Mouse (Mus musculus) bone marrow, adult 2 months (tissue): ENCODE results near the gene Abhd5. TPM values are rescaled to one million over a fixed set of nuclear protein-coding genes. Genes with fewer than 3 reads are reported as not detected.

Source experiments
- H3K27ac ChIP-seq: fragments of 200-500 bp; 2 replicates; pipeline ENCODE4 v1.5.1; 2012; ENCODE audit warnings: low read depth, mild to moderate bottlenecking, control low read depth, inconsistent platforms, low read length; ENCODE audit not compliant: control insufficient read depth, poor library complexity, insufficient read depth
- H3K4me1 ChIP-seq: fragments of 200-500 bp; 2 replicates; pipeline ENCODE4 v1.6.1; 2011; ENCODE audit warnings: low read length; ENCODE audit not compliant: control insufficient read depth, insufficient read depth
- H3K4me3 ChIP-seq: fragments of 200-500 bp; replicated peaks from 2 replicates; pipeline ENCODE3; 2011; ENCODE audit warnings: mild to moderate bottlenecking, low read depth, low read length, control low read depth; ENCODE audit not compliant: control insufficient read depth
- CTCF ChIP-seq: fragments of 200-500 bp; IDR thresholded peaks from 2 replicates; pipeline ENCODE4 v1.5.1; 2011; ENCODE audit warnings: low read length, control low read depth; ENCODE audit not compliant: control insufficient read depth, insufficient read depth
- POLR2A ChIP-seq: fragments of 200-500 bp; IDR thresholded peaks from 2 replicates; pipeline ENCODE4 v1.6.1; 2011; ENCODE audit warnings: low read depth, mild to moderate bottlenecking, control low read depth, low read length, borderline replicate concordance; ENCODE audit not compliant: control insufficient read depth
- WGBS: fragments of 180-500 bp; shearing (Covaris S2); methylation state at CpG from one replicate; pipeline ENCODE4 v1.1.7; 2018; 5-methylcytosine and 5-hydroxymethylcytosine counted together
- polyA plus RNA-seq: library from polyadenylated mRNA; stranded (reverse); fragments of >200 nt; gene quantifications from 2 replicates; pipeline ENCODE4 v1.2.4, GENCODE M21; 2011; ENCODE audit warnings: low replicate concordance; ENCODE audit not compliant: missing spikeins, insufficient read depth, insufficient read length

Abhd5 gene
- polyA plus RNA-seq, 1 experiment, result 24.3 TPM

GRCm38 (mm10) chr9:122350396-122351130, 845 bp upstream of the Abhd5 start:
- H3K27ac ChIP-seq, result peak overlapping the region; percentile 88
- H3K4me3 ChIP-seq, result no peak overlapping the region
- WGBS, result 53% methylated on average over 7 of the region's 7 CpGs
- peaks cover 3% of the 10 kb centered on the region for H3K4me1 ChIP-seq
- TF ChIP-seq CTCF (no peak), POLR2A (no peak)

GRCm38 (mm10) chr9:122352025-122352392, 601 bp downstream of the Abhd5 start:
- peaks cover 3% of the 10 kb centered on the region for H3K4me1 ChIP-seq
- TF ChIP-seq POLR2A (no peak), CTCF (no peak)
- peak overlapping the region; percentile 88 for H3K27ac ChIP-seq
- H3K4me3 ChIP-seq, result peak overlapping the region; percentile 77
- under 1% methylated on average over 30 of the region's 30 CpGs for WGBS

GRCm38 (mm10) chr9:122352911-122353310, 1.5 kb downstream of the Abhd5 start:
- 55% methylated on average over 4 of the region's 4 CpGs for WGBS
- Histone ChIP-seq H3K4me1 (peaks cover 3% of the 10 kb centered on the region), H3K4me3 (peak overlapping the region; percentile 76), H3K27ac (no peak overlapping the region)
- no peak for TF ChIP-seq CTCF
- TF ChIP-seq POLR2A, result no peak

GRCm38 (mm10) chr9:122354240-122354639, 2.8 kb downstream of the Abhd5 start:
- TF ChIP-seq CTCF, result no peak
- TF ChIP-seq POLR2A, result no peak
- peak overlapping the region; percentile 44 for H3K4me3 ChIP-seq
- no peak overlapping the region for H3K27ac ChIP-seq
- 83% methylated on average over 3 of the region's 3 CpGs for WGBS
- H3K4me1 ChIP-seq, result peaks cover 3% of the 10 kb centered on the region

GRCm38 (mm10) chr9:122357073-122357472, 5.7 kb downstream of the Abhd5 start:
- Histone ChIP-seq H3K4me1 (peaks cover 2% of the 10 kb centered on the region), H3K4me3 (no peak overlapping the region), H3K27ac (no peak overlapping the region)
- TF ChIP-seq CTCF, result no peak
- WGBS, result 40% methylated on average over 1 of the region's 1 CpGs

- H3K4me3 ChIP-seq, result no peak overlapping the region
- 79% methylated on average over 1 of the region's 1 CpGs for WGBS
- TF ChIP-seq CTCF (no peak), POLR2A (no peak)
- H3K27ac ChIP-seq, result no peak overlapping the region
- H3K4me1 ChIP-seq, result peaks cover 2% of the 10 kb centered on the region
Measured at GRCm38 (mm10) chr9:122357626-122358025, 6.2 kb downstream of the Abhd5 start.

GRCm38 (mm10) chr9:122364171-122364570, 12.8 kb downstream of the Abhd5 start:
- TF ChIP-seq POLR2A (no peak), CTCF (no peak)
- H3K4me3 ChIP-seq, result no peak overlapping the region
- WGBS, result 97% methylated on average over 1 of the region's 1 CpGs
- H3K4me1 ChIP-seq, result no peaks in the 10 kb centered on the region
- no peak overlapping the region for H3K27ac ChIP-seq

GRCm38 (mm10) chr9:122370292-122370794, 18.9 kb downstream of the Abhd5 start:
- no peak overlapping the region for H3K27ac ChIP-seq
- TF ChIP-seq CTCF (no peak), POLR2A (no peak)
- 79% methylated on average over 6 of the region's 6 CpGs for WGBS
- no peaks in the 10 kb centered on the region; the same call in 1 of the 2 replicates for H3K4me1 ChIP-seq
- no peak overlapping the region for H3K4me3 ChIP-seq

- no peak overlapping the region for H3K27ac ChIP-seq
- no peaks in the 10 kb centered on the region; the same call in 1 of the 2 replicates for H3K4me1 ChIP-seq
- no peak for TF ChIP-seq POLR2A
- 65% methylated on average over 4 of the region's 4 CpGs for WGBS
- H3K4me3 ChIP-seq, result no peak overlapping the region
Measured at GRCm38 (mm10) chr9:122372506-122372905, 21.1 kb downstream of the Abhd5 start.
